Mouse (Mus musculus): ENCODE measurements around the gene Zmynd8.

Zmynd8 gene

DNA sequence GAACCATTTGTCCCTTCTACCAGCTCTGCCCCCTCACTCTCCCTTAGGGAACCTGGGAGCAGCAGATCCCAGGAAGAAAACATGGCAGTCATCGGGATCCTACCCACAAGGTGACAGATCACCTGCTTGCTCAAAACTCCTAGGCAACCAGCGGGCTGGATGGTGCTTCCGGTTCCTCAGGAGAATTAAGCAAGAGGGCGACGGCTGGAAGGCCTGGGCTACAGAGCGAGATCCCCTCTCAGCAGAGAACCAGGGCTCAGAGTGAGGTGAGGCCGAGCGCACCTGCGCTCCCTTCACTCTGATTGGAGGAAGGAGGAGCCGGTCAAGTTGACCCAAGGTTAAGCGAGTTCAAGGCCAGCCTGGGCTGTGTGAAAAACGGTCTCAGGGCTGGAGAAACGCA, 2.6 kb downstream of the Zmynd8 start:
- no peak for DNase-seq

DNA sequence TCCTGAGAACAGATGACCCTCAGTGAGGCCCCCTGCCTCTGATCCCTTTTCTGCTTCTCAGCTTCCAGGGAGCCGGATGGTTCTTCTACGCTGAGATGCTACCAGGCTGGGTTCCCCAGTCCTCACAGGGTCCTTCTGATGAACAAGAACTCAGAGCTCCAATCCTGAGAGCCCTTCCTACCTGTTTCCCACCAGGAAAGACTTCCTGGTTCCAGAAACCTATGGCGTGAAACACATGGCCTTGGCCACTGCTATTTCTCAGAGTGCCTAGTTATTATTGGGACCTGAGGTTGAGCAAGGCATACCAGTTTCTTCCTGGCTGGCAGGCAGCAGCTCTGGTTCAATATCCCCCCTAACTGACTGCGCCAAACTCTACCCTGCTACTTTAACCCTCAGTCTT, 3.1 kb downstream of the Zmynd8 start:
- no peak for DNase-seq

DNA sequence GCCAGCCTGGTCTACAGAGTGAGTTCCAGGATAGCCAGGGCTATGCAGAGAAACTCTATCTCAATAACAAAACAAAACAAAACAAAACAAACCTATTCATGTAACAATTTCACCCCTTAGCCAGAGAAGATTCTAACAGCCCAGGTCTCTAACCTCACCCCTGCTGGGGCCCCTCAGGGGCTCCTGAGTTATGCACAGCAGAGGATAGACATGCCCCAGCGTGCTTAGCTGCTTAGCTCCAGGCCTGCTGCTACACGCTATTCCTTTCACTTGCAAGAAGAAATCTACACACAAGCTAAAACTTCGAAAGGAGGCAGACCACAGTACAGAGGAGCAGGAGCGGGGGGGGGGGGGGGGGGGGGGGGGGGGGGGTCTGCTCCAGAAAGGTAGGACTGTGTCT, 4.3 kb downstream of the Zmynd8 start:
- DNase-seq: no peak

DNA sequence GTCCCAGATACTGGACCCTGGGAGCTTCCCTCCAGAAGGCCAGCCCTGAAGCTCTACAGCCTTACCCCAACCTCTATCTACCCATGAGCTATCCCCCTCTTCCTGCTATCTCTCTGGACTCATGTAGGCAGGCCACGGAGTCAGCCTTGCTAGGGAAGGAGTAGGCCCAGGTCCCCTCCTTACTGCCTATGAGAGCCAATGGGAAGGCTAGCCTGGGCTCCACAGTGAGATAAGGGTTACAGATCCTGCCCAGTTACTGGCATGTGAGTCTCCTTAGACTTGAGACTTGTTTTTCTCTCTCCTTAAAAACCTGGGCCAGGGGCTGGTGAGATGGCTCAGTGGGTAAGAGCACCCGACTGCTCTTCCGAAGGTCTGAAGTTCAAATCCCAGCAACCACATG, 5.6 kb downstream of the Zmynd8 start:
- DNase-seq: no peak

DNA sequence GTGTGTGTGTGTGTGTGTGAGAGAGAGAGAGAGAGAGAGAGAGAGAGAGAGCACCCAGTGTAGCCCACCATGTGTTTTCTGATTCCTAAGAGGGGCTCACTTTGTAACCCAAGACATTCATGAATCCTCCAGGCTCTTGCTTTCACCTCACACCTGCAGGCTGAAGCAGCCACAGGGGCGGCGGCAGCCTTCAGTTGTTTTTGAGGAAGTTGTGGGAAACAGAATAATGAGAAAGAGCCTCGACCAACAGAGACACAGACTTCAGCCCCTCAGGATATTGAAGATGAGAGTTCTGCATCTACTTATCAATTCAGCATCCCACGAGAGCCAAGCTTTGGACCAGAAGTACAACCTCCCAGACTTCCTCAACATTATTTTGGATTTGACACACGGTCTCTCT, 6.2 kb downstream of the Zmynd8 start:
- no peak for DNase-seq

DNA sequence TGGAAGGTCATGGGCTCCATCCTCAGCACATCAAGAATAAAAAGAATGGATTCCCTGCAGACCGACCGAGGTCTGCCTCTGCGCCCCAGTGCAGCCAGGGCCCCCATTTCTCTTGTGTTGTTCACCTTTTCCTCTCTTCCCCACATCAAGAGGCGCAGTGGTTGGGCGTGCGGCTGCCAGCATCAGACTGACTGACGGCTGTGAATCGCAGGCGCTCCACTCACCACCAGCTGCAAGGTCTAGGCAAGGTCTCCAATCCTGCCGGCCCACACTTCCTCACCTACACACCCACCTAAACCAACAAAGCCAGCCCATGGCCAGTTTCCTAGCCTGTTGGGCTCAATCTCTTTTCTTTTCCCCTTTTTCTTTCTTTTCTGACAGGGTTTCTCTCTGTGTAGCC, 8.4 kb downstream of the Zmynd8 start:
- no peak for DNase-seq

DNA sequence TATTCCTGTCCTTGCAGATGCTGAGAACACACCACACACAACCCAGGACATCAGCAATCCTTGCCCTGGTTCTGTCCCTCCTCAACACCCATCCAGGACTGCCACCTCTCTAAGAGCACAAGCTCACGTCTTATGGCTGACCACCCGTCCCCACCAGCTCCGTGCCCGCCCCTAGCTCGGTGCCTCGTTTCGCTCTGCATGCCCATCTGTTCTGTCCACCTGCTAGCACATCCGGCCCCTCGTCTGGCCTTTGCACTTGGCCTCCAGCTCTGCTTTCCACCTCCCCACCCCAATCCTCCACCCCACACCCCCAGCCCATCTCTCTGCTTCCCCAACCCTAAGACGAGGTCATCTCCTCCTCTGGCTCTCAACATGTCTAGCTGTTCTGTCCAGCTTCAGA, 8.9 kb downstream of the Zmynd8 start:
- no peak for DNase-seq

DNA sequence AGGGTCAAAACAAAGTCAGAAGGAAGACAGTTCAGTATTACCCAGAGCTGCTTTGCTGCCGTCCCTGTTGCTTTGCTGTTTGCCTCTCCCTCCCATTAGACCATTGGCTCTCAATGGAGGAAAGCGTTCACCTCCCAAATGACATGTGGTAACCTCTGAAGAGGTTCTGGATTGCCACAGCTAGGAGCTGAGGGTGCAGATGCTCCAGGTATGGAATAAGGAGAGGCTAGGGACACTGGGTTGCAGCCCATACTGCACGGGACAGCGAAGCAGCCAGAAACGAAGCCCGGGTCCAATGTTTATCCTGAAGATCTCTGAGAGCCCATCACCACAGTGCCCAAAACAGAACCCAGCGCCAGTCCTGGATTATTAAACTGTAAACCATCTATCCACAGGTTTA, 9.6 kb downstream of the Zmynd8 start:
- DNase-seq: no peak

DNA sequence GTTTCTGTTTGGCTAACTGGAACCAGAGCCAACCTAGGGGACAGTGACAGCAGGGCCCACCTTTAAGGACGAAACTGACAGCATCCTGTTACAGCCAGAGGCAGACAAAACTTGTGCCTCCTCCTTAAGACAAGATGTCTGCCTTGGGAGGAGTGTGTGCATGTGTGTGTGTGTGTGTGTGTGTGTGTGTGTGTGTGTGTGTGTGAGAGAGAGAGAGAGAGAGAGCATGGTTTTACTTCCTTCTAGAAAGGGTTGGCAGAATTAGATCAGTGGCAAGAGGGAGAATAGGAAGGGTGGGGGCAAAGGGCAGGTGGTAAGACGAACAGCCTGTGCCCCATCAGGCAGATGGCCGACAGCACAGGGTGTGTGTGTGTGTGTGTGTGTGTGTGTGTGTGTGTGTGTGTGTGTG, 10.0 kb downstream of the Zmynd8 start:
- no peak for DNase-seq

DNA sequence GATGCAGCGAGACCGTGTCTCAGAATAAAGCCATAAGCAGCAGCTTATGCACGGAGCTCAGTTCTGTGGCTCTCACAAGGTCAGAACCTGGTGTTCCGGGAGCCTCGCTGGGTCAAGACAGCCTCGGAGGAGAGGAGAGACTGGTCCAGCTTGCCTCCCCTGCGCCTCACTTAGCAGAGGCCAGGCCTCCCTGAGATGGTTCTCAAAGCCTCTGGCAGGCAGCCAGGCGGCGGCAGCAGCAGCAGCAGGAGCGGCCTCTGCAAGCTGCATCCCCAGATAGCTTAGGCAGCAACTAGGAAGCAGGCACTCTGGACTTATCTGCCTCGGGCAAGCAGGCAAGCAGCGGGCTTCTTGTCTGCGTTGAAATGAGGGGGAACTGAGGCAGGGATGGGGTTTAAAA, 10.4 kb downstream of the Zmynd8 start:
- peak; percentile 80 for DNase-seq

DNA sequence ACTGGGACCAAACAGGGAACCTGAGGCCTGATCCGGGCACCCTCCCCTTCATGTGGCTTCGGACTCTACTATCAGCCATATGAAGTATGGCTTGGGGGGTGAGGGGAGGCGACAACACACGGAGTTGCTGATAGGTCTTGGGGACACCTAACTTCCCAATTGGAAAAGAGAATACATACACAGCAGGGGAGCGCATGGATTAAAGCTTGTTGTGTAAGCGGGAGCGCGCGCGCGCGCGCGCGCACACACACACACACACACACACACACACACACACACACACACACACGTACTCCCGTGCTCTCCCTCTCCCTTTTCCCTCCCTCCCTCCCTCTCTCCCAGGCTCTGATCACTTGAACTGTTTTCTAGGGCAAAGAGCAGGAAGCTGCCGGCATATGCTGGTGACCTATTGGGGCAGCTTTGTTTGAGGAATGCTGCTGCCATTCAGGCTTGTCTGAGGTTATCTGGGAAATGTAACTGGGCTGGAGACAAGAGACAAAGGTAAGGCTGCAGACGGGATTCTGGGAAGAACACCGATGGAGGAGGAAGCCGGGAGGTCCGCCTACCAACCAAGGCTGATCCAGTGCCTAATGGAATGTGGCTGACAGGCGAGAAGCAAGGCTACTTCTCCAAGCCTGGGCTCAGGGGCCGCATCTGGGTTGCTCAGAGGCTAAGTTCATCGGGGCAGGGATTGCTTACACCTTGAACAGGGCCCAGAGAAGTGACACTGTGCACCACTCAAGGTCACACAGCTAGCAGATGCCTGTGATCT, 11.8 kb downstream of the Zmynd8 start:
- no peak for DNase-seq

DNA sequence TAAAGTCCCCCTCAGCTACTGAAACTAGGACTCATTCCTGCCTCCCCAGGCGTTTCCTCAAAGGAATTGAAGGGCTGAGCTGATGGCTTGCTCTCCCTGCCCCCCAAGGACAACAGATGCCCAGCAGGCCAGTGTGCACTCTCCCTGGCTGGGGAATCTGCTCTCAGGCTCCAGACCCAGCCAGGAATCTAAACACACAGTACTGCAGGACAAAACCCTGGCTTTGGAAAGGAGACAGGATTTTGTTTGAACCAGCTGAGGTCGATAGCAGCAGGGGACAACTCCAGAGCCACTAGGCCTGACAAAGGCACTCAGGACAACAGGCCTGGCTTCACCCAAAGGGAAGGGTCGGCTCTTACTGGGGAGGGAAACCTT, 12.3 kb downstream of the Zmynd8 start:
- DNase-seq: peak; percentile 32

DNA sequence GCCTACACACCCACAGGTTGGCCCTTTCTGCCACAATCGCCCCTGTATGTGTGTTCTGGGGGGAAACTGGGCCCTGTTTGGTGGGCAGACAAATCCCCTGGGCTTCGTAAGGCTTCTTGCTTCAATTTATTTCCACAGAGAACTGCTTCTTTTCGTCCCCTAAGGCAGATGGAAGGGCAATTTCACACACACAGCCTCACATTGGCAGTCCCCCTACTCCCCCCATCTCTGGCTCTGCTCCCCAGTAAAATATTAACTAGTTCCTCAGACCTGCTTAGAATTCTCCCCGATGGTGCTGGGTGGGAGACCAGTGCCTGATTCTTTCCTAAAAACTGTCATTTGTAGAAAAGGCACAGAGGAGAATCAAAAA, 12.9 kb downstream of the Zmynd8 start:
- no peak for DNase-seq

DNA sequence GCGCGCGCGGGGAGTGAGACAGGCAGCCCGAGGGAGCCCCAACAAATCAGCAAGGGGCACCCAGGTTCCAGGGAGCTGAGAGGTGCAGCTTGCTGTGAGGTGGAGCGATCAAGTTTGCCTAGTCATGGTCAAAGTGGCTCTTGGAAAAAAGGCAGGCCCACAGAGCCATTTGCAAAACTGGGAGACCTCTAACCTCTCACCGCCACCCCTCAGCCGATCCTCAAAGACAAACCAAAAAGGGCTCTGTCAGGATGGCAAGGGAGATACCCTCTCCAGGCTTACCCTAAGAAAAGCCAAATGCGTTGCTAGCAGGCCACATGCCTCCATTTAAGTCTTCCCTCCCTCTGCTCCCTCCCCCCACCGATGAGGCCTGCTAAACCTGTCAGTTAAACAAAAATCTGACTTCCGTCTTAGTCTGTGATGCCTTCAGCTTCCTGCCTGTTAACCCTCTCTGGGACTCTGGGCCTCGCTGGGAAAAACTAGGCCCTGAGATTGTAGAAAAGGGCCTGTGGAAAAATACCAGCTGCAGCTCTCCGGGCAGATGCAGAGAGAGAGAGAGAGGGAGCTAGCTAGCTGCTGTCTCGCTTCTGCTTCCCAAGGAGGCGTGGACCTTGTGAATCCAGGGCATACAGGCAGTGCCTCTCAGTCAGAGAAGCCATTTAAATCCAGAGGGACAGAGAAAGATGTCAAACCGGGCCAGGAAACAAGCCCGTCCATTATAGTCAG, 13.4 kb downstream of the Zmynd8 start:
- DNase-seq: peak; percentile 58

DNA sequence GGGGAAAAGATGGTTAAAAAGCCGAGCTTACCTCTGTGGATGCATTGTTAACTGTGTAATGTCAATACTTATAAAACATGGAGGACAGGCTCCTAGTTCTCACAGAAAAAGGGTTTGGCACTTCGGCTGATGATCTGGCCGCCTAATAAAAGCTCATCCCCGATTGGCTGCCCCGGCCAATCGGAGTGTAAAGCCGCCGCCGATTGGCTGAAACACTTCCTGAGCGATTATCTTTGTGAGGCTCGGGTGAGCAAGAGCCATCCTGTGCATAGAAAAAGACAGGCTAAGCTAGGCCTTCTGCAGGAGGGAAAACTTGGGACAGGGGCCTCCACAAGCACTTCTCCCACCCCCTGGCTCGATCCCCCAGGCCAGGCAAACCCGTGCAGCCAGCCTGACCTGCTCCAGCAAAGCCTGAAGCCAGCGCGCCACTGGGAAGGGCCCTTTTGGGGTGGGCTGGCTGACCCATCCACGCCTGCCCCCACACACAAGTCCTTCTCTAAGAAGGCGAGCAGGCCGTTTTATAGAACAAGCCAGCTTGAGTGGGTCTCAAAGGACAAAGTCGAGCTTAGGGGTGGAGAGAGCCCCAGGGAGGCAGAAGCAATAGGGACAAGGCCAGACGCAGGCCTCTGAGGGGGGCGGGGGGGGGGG, 14.1 kb downstream of the Zmynd8 start:
- peak; percentile 92 for DNase-seq

DNA sequence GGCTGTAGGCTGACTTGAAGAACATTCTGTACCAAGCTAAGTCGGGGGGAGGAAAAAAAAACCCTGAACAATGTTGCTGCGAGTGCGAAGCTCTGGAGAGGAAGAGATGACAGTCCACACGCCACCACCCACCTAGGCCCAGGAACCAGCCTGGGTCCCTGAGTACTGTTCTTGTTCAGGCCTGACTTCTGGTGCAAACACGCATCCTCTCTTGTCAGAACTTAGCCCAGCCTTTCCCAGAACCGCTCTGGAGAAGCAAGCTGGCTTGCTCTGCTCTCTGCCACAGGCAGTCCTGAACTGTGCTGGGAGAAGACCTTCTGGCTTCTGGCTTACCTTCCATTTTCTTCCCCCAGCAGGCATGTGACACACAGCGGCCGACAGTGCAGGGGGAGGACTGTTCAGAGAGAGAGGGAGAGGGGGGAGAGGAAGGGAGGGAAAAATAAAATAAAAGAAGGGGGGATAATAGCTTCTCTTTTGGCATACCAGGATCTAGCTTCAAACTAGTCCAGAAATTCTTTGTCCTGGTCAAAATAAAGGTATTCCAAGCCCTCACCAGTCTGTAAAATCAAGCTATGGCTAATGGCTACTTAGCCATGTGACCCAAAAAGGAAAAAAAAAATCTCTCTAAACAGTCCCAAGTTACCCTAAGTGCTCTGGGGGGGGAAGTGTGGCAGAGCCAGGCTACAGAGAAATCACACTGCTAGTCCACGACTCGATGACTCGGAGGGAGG, 14.8 kb downstream of the Zmynd8 start:
- peak; percentile 69 for DNase-seq

DNA sequence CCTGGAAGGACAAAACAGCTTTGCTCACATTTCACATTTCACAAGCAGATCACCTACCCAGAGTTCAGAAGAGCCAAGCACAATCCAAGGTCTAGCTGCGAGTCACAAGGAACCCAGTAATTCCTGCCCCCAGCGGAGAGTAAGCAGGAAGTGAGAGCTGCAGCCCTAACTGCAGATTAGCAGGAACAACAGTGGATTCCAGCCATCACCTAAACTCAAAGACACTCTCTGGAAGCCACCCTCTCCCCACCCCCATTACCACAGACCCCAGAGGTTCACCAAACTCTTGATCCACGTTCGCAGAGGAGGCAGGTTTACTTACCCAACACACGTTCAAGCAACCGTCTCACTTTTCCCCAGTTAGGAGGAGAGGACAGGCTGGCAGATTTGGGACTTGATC, 15.8 kb downstream of the Zmynd8 start:
- peak; percentile 47 for DNase-seq

DNA sequence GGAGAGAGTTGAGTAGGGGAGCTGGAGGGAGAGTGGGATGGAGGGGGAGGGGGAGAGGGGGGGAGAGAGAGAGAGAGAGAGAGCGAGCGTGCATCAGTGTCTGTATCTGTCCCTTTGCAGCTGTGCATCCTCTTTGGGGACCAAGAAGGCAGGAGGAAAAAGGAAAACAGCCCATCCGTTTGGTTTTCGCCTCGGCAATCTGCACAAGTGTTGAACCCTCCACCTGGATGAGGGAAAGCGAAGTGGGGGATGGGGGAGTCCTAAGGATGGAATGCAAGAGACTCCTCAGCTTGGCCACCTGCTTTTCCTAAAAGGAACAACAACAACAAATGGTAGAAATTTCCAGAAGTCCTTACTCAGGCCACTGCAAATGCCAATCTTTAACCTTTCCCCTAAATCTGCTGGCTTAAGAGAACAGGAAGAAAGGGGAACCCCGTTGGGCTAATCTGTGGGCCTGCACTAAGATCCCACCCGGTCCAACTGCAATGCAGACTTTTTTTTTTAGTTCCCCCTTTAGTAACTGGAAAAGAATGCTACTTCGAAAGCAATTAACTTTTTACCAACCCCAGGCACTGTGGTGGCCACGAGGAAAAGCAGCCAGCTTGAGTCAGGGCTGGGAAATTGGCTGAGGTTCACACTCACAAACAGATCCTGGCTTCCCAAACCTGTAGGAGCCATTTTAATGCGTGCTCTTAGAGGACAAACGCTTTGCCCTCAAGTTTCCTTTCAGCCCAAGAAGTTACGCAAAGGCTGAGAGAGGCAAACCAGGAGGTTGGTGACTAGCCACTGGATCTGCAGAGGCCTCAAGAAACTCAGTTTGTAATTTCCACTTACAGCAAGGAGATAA, 17.0 kb downstream of the Zmynd8 start:
- peak; percentile 42 for DNase-seq

DNA sequence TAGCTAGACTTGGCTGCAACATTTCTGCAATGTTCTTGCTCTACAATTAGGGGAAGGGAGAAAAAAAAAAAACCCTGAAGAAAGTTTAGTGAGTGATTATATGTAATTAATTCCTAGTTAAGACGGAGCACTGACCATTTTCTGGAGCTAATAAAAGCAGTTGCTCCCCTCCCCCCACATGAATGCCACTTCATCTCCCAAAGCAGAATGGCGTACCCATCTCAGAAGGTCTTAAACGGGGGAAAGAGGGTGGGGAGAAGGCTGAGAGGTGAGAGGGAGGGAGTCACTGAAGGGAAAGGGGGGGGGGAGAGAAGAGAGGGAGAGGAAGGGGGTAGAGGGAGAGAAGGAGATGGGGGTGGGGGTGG, 17.6 kb downstream of the Zmynd8 start:
- DNase-seq: no peak

DNA sequence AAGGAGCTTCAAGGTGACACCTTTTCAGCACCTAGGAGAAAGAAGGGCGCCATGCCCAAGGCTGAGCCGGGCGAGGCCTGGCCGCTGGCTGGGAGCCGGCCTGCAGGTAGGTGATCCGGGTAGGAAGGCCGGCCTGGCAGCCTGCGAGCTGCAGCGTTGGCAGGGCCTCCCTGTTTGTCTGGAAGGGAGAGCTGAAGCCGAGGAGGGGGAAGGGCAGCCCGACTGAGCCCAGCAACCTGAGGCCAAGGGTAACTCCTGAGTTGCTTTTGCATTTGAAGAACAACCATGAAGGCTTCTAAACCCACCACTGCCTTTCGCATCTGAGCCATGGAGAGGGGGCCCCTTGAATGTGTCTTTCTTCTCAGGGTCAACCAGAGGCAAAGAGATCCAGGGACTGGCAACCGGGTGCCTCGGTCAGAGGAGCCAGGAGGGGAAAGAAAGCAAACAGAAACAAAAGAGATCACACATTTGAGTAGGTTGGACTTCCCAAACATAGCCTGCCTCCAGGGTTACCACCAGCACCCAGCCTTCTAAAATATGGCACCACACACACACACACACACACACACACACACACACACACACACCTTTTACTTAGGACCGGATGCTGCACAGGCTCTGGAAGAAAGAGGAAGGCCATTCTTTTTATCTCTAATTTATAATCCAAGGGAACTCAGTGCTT, 18.2 kb downstream of the Zmynd8 start:
- DNase-seq: peak; percentile 74

DNA sequence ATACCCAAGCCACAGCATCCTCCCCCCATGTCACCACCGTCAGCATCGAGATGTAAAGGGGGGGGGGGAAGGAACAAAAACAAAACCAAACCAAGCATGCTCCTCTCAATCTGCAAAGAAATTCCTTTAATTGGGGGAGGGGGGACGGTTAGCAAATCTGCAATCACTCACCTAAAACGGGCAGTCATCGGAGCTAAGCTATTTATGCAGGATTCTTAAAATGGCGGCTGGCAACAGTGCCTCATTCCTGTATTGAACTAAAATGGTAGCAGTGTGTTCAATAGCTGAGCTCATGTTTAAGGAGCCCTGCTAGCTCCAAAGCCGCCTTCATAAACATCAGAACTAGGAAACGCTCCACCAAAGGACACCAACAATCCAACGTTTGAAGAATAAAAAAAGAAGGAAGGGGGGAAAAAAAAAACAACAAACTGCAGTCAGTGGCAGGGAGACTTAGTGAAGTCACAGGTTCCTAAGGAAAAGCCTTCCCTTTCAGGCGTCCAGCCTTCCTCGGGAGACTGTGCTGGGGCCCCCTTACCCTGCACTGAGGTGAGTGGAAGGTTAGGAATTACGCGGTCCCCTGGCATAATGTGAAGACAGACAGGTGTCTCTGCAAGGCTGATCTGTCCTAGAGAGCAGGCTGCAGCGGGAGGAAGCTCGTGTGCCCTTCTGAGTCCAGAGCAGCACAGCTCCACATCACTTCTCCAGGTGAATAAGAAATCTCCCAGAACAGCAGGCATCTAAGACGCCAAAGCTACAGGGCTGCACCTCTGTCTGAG, 19.2 kb downstream of the Zmynd8 start:
- DNase-seq: no peak

Data from lung, postnatal 14 days (tissue).